Mouse (Mus musculus): ENCODE data around the gene Podn. TPM values are rescaled to one million over a fixed set of nuclear protein-coding genes. Genes with fewer than 3 reads are reported as not detected.

Gene Podn
- polyA plus RNA-seq, 1 experiment from 2014 or later, result 0.36 TPM

- DNase-seq (ENCODE audit: low spot score), result no peak
These were observed 128.1 kb downstream of the Podn start, which contains the start of gene Slc1a7 for GRCm38 (mm10) chr4:107967966-107968682. Slc1a7 (plus strand) TSS chr4:107968332.

GRCm38 (mm10) chr4:107966416-107967109, 129.7 kb downstream of the Podn start:
- DNase-seq (ENCODE audit: low spot score), result no peak

Small RNA genes lying within 50 kb of the gene (microRNA-seq; reads per million reads assigned to microRNA genes)
- not detected for gene Mir6397 (ENCODE audit: borderline number of aligned reads)

Other genes starting within 250 kb of the Podn start
- gene Magoh, start 216.7 kb downstream of the Podn start, polyA plus RNA-seq (2015; fragmentation: Nextera tagmentation; extraction: Ambion mirVana), result 293 and 314 TPM in 2 replicates
- gene 0610037L13Rik, start 206.6 kb downstream of the Podn start, polyA plus RNA-seq (2015; fragmentation: Nextera tagmentation; extraction: Ambion mirVana), result 78.3 and 81.5 TPM in 2 replicates
- gene Cpt2, start 172.8 kb downstream of the Podn start, polyA plus RNA-seq (2015; fragmentation: Nextera tagmentation; extraction: Ambion mirVana), result 20.7 and 20.9 TPM in 2 replicates
- gene Slc1a7, start 128.1 kb downstream of the Podn start, polyA plus RNA-seq (2015; fragmentation: Nextera tagmentation; extraction: Ambion mirVana), result not detected in 2 replicates
- gene Scp2, start 48.6 kb upstream of the Podn start, polyA plus RNA-seq (2015; fragmentation: Nextera tagmentation; extraction: Ambion mirVana), result 333 and 345 TPM in 2 replicates
- 8.8 and 9.9 TPM in 2 replicates for gene Echdc2, start 69.0 kb upstream of the Podn start, polyA plus RNA-seq (2015; fragmentation: Nextera tagmentation; extraction: Ambion mirVana)
- gene Zyg11a, start 121.6 kb upstream of the Podn start, polyA plus RNA-seq (2015; fragmentation: Nextera tagmentation; extraction: Ambion mirVana), result 0.06 and 0.08 TPM in 2 replicates
- gene Zyg11b, start 204.7 kb upstream of the Podn start, polyA plus RNA-seq (2015; fragmentation: Nextera tagmentation; extraction: Ambion mirVana), result 8.0 and 9.5 TPM in 2 replicates
- gene Coa7, start 231.7 kb upstream of the Podn start, polyA plus RNA-seq (2015; fragmentation: Nextera tagmentation; extraction: Ambion mirVana), result 49.4 and 50.9 TPM in 2 replicates